Mouse (Mus musculus): ENCODE measurements around the gene Spag4.

Gene Spag4

DNA sequence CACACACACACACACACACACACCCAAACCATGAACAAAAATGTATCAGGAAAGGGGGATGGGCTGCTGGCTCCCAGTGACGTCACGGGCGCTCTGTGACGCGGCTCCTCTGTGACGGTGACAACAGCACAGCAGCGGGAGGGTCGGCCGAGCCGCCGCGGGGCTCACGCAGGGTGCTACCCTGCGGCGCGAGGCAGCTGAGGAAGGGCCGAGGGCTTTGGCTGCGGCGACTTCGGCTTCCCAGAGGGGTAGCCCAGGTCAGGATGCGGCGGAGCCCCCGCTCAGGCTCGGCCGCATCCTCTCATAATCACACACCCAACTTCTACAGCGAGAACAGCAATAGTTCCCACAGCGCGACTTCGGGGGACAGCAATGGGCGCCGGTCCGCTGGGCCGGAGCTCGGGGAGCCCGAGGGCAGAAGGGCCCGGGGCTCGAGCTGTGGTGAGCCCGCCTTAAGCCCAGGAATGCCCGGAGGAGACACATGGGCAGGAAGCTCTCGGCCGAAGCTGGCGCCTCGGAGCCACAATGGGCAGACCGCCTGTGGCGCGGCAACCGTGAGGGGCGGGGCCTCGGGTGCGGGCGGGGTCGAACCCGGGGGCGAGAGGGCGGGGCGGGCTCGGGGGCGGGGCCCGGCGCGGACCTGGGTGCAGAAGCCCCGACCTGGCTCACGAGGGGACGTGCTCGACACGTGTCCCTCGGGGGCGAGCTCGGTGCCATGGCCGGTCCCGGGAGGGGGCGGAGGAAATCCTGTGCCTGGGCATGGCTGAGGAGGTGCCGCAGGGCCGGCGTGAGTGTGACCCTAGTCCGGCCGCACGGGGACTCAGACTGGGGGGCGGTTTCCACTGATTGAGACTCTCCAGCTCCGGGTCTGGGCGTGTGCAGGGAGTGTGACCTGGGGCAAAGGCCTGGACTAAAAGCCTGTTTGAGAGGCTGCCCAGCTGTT, at the start of gene Spag4:
TSS of gene Spag4 (plus strand) at position 77 of the 943 bp plus-strand sequence.
- DNase-seq (ENCODE audit: low spot score) = peak; percentile 83

DNA sequence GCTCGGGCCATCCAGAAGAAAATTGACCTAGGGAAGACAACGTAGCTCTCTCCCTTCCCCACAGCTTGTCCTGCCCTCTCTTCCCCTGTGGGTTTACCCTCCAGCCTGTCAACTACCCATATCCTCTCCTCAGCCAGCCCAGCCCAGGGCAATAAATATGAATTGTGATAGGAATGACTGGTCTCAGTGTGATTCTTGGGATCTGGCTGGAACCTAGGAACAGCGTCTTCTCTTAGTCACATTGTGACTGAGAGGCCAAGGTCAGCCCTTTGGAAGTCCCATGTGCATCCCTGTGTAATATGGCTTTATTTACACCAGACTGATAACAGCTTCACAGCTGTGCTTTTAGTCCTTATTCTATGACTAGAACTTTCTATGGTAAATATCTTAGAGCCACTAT, 46.9 kb upstream of the Spag4 start:
- DNase-seq (ENCODE audit: low spot score) = no peak

DNA sequence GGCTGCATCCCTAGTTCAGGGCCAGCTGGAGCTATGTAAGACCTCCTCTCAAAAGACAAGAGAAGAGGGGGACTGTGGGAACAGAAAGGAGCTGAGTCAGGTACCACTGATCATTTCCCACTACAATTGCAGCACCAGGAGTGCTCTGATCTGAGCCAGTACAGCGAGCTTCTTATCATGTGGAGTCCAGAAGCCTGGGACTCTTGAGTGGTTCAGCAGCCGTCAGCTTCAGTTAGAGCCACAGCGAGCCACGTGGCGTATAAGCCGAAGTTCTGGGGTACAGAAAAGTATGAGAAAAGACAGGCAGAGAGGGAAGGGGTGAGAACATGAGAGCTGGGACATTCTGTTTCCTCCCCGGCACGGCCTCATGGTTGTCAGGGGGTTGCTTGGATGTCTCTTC, 43.8 kb upstream of the Spag4 start:
- no peak for DNase-seq (ENCODE audit: low spot score)

DNA sequence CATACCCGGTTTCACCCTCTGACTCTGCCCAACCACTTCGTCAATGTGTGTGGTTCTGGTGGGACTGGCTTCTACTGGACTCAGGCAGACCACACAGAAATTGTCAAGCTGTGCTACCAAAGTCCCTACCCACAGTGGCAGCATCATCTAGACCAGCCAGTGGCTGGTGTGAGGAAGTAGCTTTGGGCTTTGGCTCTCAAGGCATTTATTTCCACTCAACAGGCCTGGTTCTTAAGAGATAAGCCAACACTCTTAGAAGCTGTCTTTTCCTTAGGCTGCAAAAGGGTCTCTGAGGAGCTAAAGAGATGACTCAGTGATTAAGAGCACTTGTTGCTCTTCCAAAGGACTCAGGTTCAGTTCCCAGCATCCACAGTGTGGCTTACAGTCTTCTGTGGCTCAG, 43.2 kb upstream of the Spag4 start:
- no peak for DNase-seq (ENCODE audit: low spot score)

DNA sequence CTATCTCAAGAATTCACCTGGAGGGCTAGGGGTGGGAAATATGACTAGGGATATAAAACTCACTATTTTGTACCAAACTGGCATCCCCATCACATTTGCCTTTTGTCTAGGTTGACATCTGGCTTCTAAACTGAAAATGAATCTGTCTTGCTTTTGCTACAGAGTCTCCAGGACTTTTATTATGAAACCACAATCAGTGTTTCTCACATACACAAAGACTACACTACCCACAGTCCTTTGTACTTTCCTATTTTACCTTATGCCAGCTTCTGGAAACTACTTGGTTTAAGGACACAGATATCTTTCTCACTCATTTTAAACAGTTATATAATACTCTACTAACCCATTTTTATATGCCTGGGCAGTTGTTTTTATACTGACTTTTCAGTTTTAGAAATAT, 39.5 kb upstream of the Spag4 start:
- DNase-seq (ENCODE audit: low spot score) = no peak

DNA sequence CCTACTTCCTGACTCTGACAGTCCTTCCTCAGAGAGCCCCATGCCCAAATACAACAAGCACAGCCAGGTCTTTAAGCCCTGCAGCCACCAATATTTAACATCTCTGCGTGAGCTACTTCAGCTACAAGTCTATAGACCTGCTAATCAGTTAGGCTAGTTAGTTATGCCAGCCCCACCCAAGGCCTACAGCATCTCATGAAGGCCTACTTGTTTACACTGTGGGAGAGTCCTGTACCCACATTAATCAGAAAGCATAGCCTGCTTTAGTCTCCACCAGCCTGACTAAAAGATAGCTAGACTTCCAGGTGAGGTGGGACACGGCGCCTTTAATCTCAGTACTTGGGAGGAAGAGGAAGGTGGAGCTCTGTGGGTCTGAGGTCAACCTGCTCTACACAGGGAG, 25.6 kb upstream of the Spag4 start:
- DNase-seq (ENCODE audit: low spot score) = no peak

DNA sequence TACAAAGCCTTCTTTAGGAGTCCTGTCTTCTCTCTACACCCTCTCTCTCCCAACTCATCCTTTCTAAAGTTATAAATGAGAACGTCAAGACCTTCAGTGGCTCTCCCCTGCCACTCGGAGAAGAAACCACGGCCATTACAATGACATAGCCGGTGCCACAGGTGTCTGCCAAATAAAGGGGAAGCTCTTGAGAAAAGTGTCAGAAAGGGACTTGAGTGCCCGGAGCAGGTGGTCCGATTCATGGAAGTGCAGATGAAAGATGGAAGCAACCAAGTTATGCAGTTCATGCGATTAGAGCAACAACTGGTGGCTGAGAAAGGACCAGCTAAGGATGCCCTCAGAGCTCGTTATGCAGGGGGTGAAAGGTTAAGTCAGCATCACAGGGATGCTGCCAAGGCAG, 22.1 kb upstream of the Spag4 start:
- DNase-seq (ENCODE audit: low spot score) = no peak

DNA sequence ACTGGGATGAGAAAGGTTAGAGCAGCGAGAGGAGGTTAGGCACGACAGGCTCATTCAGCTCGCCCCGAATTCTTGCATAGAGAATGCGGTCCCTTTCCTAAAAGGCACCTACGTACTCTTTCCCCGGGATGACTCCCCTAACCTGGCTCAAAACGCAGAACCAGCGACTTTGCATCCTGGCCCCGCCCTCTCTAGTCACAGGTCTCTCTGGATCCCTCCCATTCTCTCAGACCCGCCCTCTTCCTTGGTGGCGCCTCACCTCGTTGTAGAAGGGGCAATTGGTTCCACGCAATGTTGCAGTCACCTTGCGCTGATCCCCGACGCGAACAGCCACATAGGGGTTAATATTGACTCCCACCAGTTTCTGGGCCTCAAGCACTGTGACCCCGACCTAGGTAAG, 17.0 kb upstream of the Spag4 start:
- no peak for DNase-seq (ENCODE audit: low spot score)

DNA sequence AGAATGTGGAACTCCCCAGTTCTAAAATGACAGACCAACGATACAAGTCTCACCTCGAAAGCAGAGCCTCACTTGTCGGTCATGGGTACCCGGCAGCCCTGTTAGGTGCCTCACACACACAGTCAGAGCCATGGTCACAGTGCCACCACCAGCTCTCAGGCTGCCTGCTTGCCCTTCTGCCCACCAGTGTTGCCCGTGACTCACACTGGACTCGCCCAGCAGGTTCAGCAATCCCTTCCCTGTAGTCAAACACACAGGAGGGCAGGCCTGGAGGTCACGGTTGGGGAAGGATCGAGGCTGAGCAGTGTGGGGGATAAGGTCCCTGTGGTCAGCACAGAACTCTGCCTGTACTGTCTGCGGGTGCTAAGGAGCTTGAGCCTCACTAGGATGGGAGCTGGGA, 12.2 kb upstream of the Spag4 start, which contains the start of gene Fer1l4:
TSS of gene Fer1l4 (minus strand) at position 132 of the 400 bp plus-strand sequence.
- no peak for DNase-seq (ENCODE audit: low spot score)

DNA sequence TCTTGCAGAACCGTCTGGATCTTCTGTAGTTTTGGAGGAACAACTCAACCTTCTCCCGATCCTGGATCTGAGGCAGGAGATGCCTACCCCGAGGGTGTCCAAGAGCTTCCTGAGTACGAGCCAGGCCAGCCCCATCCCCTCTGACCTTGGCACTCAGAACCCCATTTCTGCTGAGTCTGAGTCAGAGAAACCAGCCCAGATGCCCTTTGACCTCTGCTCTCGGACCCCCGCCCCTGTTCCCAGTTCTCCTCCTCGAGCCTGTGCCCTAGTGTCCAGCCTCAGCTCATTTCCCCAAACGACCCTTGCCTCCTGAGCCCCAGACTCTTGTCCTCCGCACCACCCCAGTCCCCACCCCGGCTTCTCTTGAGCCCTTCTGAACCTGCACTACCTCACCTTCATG, 1.2 kb downstream of the Spag4 start:
- DNase-seq (ENCODE audit: low spot score) = no peak

DNA sequence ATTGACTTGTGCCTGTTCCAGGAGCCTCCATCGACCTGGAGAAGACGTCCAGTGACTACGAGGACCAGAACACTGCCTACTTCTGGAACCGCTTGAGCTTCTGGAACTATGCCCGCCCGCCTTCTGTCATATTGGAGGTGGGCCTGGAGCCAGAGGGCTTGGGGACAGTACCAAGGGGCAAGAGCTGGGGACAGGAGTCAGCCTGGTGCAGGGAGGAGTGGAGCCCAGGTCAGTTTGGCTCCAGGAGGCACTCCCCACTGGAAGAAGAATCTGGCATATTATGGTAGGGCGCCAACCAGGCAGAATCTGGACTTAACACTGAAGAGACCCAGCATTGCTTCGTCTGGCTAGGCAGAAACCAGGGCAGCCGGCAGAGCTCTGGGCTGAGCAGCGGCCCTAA, 2.9 kb downstream of the Spag4 start:
- no peak for DNase-seq (ENCODE audit: low spot score)

DNA sequence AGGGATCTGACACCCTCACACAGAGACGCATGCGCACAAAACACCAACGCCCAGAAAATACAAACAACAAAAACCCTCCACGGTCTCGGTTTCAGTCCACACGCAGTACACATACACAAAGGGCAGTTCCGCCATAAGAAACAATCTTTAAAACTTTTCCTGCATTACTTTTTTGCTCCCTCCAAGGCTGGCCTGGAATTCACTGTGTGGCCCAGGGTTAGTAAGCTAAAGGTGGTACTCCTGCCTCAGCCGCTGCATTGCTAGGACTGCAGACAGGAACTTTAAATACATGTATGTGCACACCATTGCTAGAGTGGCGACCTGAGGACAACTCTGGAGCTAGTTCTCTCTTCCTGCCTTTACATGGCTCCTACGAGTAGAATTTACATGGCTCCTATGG, 6.3 kb downstream of the Spag4 start:
- DNase-seq (ENCODE audit: low spot score) = no peak

DNA sequence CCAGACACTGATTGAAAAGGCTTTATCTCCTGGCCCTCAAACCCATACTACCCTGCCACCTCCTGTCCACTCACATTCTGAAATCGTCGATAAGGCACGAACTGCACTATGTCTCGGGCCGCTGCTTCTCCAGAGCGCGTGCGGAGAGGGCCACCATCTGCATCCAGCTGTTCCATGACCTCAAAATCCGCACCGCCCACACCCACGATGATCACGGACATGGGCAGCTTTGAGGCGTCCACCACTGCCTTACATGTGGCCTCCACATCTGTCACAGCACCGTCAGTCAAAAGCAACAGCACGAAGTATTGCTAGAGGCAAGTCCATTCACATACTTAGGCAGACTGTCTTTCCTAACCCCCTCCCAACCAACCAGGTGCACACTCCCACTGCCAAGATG, 8.8 kb downstream of the Spag4 start:
- DNase-seq (ENCODE audit: low spot score) = no peak

DNA sequence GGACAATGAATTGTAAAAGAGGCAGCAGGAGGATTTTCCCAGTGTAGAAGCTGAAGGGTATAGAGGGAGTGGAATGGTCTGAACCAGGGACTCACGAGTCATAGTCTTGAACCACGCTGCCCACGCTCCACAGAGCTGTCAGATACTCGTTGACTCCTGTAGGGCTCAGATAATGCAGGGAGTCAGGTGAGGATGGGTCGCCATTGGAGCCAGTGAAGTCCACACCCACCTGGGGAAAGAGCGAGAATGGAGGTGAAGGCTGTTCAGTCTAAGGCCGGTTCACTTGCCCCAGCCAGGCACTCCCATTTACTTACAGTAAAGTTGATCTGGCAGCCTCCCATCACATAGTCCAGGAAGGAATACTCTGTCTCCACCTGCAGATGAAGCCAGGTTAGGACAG, 12.5 kb downstream of the Spag4 start:
- no peak for DNase-seq (ENCODE audit: low spot score)

DNA sequence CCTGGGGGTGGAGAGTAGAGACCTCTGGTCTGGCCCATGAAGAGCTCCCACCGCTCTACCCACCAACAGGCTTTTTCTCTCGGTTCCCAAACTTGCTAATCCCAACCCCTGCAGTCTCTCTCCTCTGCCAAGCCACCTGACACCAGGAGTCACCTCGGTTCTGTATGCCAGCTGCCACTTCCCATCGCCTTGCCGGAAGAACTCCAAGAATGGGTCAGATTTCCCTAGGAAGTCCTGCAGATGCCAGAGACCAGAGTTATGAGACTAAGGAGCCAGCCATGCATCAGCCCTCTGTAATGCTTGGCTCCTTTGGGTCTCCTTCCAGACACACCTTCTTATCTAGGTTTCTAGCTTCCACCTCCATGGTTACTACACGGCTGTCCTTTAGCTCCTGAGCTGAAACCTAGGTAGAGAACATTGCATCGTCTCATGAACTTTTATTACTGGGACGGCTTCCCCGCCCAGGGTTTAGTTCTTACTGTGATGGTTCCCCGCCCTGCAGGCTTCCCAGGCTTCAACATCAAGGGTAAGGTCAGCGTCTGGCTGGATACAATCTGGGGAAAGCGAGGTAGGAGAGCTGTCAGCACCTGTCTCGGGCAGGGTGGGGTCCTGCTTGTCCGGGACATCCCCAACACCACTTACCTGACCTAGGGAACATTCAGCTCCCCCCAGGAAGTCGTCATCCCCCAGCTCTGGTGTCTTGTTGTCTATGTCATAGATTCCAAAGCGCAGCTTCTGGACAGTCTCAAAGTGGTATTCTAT, 13.6 kb downstream of the Spag4 start:
- no peak for DNase-seq (ENCODE audit: low spot score)

DNA sequence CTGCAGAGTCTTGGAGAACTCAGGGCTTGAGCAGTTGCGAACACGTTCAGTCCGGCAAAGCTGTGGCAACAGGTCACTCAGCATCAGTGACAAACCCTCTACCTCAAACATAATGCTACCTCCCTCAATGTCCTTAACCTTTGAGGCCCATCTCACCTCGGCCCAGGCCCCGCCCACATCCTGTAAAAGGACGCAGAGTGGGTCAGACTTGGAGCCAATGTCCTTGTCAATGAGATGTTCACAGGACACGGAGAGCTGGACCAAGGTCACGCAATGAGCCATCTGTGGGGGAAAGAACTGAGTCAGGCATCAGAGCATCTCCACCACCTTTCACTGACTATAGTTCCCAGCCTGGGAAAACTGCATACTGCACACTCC, 14.2 kb downstream of the Spag4 start:
- DNase-seq (ENCODE audit: low spot score) = no peak

DNA sequence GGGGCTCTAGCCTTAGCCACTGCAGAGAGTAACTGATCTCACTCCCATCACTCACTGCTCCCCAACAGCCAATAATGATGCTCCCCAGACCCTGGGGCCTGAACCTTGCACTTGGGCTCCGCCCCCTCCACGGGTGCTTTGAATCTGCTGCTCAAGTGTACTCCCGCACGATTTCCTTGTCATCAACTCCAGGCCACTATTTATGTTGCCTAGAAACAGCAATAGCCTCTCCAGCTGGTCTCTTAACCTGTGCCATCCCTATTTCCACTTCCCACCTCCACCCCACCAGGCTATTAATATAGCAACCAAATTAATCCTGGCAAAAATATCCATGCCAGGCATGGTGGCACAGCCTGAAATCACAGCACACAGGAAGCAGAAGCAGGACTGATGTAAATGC, 14.7 kb downstream of the Spag4 start:
- no peak for DNase-seq (ENCODE audit: low spot score)

DNA sequence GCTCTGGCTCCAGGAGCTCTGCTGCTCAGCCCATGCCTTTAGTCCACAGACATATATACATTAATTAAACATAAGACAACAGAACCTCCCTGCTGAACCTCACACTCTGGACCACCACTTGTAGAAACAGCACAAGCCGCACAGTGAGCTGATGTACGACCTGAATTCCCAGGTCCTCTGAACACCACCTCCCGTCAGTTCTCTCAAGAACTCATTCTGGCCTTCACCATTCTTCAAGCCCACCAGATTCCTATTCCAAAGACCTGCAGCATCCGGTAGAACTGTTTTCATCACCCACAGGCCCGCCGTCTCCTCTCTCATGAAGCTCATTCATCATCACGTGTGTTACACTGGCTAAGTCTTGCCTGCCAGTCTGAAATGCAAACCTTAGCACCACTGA, 15.4 kb downstream of the Spag4 start:
- no peak for DNase-seq (ENCODE audit: low spot score)

DNA sequence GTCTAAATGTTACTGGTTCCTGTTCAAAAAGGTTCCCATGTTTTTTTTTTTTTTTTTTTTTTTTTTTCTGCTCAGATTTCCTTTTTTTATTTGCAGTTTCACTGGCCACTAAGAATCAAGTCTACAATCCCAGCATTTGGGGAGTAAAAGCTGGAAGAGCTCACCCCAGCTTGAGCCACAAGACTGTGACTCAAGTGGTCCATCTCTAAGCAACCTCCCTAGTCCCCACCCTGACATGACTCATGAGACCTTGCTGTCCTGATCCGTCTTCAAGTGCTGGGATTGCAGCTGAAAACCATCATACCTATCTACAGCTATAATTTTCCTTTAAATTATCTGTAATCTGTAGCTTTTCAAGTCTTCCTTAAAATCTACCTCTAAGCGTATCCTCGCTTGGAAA, 19.6 kb downstream of the Spag4 start:
- no peak for DNase-seq (ENCODE audit: low spot score)

DNA sequence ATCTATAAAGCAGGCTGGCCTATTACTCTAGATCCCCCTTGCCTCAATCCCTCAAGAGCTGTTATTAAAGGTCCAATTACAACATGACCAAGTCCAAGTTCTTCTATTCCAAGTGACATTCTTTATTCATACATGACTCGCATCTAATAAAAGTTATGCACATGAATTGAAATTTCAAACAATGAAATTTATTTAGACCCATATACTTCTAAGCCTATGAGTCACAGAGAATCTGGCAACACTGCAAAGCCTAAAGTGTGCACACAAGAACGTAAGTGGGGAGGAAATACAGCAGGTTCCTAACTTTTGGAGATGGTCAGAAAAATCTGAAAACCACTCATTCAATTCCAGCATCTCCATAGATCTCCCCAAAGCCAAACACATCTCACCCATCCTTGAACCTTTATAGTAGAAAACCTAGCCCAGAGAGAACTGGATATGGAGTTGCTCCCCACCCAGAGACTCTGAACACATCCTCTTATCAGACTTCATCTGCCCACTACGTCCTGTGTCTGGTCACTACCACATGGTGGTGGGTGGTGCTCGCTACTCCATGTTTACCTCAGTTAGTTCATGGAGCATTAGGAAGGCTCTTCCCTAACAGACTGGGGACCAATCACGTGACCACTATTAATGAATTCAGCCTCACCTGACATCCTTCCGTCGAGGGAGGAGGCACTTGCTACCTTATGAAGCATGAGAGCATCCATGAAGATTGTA, 22.6 kb downstream of the Spag4 start:
- DNase-seq (ENCODE audit: low spot score) = no peak

DNA sequence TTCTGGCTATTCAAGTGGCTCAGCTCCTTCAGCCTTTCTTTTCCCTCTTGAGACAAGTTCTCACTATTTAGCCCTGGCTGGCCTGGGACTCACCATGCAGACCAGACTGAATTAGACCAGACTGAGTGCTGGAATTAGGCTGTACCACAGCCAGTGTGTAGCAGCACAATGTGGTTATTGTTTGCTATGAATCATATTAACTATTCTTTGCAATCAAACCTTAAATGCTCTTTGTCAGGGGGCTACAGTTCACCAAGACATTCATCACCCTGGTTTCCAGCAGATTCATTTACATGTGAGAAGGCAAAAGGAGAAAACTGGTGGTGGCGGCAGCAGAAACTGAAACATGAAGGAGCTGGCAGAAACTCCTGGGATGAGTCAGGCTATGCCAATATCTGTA, 24.8 kb downstream of the Spag4 start:
- DNase-seq (ENCODE audit: low spot score) = no peak

DNA sequence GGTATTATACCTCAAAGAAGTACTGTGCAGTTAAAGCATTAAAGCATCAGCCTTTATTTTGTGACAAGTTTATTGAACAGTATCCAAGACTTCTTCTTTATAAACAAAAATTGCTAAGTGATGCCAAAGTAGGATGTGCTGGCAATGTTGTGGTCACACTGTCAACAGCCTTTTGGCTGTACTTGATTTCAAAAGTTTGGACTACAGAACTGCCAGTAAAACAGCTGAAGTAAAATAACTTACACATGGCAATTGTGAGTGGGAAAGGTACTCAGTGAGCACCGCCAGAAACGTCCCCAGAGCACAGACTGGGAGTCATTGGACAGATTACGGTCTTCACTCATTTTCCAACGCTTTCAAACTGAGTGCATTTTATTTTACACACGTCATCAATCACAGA, 27.0 kb downstream of the Spag4 start:
- no peak for DNase-seq (ENCODE audit: low spot score)
